Mouse (Mus musculus) left cerebral cortex, adult 8-10 months (tissue): ENCODE results near the gene Stard3. TPM values are rescaled to one million over a fixed set of nuclear protein-coding genes. Genes with fewer than 3 reads are reported as not detected.
A peak's percentile ranks its signal among the peaks of the same experiment; 100 is the strongest.

Experiments
- DNase-seq, 2 experiments: peaks; one replicate each; pipeline ENCODE4 v3.0.0; 2022; ENCODE audit warnings: low spot score in 2 of 2
- total RNA-seq, 4 experiments: library from RNA; stranded (reverse); gene quantifications; 2 replicates each; pipeline ENCODE4 v1.2.4; 2022

Gene Stard3
- total RNA-seq, 4 experiments from 2014 or later, result 35.7 to 40.8 (median 38.3) TPM

DNA sequence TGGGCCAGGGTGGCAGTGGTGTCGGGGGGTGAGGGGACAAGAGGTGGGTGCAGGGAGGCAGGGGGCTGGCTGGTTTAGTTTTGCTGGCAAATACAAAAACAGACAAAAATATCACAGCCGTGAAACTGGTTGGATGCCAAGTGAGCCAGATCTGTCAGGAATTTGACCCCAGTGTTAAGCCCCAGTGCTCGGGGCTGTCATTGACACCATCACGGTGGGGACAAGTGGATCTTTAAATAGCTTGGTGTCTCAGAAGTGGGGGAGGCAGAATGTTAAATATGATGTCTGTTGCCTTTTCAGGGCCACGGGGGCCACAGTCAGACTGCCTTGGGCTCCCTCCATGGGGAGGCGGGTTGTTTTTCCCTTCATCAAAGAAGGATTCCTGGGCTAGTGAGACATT lies 36.1 kb downstream of the Stard3 start:
- no peak for DNase-seq

DNA sequence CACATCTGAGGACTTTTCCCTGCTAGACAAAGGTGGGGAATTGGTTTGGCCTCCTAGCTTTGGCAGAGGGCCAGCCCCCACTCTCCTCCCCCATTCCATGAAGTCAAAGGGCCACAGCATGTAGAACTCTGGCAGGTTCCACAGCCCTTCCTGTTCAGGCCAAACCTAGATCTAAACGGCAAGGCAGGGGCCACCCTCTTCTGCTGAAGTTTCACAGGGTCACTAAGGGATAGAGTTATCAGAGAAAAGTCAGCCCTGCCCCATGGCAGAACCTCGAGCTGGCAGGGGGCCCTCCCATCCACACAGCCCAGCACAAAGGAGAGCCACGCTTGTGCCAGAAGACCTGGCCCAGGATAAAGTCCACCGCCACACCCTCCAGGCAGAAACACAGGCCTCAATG lies 36.9 kb downstream of the Stard3 start:
- no peak for DNase-seq

DNA sequence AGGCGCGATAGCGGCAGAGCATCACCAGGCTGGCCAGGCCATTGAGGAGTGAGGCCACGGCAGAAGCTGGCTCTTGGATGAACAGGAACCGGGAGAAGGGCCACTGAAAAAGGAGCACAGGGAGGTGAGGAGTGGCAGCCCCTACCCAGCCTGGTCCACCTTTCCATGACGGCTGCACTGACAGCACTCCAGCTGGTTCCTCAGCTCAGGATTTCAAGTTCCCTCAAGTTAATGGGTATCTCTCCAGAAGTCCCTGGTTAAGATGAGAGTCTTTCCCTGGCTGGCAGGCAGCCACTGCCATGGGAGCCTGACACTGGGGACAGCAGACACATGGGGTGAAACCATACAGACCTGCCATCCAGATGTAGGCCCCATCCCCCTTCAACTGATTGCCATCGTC lies 39.8 kb downstream of the Stard3 start:
- DNase-seq, result no peak

DNA sequence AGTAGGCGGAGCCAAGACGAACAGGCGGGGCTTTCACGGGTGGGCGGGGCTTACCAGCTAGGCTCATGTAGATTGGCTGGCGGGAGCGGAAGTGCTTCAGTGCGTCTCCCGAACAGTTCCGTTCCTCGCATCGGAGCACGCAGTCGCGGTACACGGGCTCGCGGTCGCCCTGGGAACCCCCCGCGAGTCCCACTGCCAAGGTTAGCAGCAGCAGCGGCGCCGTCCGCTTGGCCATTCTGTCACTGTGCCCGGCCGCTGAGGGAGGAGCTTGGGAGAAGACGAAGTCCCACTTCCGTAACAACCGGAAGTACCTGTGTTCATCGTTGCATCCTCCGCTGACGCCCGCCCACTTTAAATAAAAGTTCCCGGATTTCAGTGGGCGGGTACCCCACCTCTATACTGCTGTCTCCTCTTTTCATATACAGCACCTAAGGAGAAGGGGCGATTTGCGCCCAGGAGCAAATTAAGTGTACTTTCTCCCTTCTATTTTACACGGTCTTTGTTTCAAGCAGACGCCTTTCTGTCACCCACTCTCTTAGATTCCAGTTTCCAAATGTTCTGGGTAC lies 42.1 kb downstream of the Stard3 start, which contains the start of gene Pgap3:
TSS of gene Pgap3 (minus strand) at position 330 of the 566 bp plus-strand sequence.
- peak; percentile 82 to 91 for DNase-seq

DNA sequence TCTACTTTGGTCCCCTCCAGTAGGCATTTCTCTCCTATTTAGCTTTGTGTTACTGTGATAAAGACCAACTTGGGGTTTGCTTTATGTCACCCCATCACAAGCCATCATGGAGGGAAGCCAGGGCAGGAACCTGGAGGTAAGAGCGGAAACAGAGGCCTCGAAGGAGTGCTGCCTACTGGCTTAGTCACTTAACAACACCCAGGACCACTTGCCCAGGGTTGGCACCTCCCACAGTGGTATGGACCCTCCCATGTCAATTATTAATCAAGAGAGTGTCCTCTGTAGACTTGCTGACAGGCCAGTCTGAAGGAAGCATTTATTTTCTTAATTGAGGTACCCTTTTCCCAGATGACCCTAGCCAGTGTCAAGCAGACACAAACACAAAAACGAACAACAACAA lies 42.6 kb downstream of the Stard3 start:
- DNase-seq, result no peak

DNA sequence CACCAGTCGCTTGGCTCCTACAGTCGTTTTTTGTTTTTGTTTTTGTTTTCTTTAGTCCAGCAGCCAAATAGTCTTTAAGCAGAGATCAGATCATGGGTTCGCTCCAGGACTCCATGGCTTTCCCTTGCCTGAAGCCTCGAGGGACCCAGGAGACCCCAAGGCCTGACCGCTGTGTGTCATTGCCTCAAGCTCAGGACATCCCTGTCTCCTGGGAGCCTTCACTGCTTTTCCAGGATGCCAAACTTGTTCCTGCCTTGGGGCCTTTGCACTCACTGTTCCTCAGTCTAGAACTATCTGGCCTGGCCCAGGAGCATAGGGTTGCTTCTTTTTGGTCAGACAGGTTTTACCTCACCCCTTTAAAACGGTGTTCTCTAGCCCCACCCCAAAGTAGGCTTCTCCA lies 48.5 kb downstream of the Stard3 start:
- no peak for DNase-seq

DNA sequence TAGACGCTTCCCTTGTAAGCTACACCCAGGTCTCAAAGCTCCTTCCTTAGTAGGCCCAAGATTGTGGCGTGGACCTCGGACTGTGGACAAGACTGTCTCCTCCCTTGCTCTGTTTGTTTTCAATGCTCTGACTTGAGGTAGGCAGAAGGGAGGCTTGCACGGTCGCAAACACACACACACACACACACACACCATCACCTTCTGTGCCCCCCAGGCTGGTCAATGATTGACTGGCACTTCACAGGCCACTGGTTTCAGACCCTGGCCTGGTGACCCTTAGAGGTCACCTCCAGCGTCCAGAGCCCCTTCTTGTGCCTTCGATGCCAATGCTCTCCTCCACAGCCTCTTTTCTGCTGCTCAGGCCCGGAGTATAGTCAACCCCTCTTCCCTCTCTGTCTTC lies 50.7 kb downstream of the Stard3 start:
- DNase-seq, result no peak

DNA sequence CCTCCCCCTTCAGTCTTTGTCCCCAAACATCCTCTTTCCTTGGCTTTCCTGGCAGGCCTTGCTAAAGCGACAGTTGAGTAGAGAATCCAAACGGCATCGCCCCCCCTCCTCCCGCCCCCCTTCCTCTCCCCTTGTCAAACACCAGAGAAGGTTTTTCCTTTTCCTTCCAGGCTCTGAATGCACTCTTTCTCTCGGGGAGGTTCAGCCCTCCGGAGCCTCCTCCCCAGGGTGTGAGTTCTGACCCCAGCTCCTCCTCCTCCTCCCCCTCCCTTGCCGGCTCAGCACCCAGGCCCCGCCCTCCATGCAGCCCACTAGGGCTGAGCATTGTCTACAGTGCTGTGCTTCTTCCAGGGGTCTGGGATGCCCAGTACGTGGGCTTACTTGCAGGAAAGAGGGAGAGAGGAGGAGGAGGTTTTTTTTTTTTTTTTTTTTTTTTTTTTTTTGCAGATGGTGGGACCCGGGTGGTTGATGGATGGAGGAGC lies 51.2 kb downstream of the Stard3 start:
- no peak for DNase-seq

DNA sequence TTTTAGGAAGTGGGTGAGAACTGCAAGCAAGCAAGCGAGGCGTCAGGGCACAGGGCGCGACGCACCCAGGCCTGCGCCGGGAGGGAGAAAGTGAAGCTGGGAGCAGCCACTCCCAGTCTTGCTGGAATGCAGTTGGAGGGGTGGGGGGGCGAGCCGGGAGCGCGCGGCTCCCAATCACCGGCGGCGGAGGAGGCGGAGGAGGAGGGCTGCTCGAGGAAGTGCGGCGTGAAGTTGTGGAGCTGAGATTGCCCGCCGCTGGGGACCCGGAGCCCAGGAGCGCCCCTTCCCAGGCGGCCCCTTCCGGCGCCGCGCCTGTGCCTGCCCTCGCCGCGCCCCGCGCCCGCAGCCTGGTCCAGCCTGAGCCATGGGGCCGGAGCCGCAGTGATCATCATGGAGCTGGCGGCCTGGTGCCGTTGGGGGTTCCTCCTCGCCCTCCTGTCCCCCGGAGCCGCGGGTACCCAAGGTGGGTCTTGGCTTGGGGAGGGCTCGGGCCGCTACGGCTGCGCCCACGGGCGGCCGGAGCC lies 54.2 kb downstream of the Stard3 start, which contains the start of gene Erbb2:
TSS of gene Erbb2 (plus strand) at position 198 of the 524 bp plus-strand sequence.
- no peak for DNase-seq

DNA sequence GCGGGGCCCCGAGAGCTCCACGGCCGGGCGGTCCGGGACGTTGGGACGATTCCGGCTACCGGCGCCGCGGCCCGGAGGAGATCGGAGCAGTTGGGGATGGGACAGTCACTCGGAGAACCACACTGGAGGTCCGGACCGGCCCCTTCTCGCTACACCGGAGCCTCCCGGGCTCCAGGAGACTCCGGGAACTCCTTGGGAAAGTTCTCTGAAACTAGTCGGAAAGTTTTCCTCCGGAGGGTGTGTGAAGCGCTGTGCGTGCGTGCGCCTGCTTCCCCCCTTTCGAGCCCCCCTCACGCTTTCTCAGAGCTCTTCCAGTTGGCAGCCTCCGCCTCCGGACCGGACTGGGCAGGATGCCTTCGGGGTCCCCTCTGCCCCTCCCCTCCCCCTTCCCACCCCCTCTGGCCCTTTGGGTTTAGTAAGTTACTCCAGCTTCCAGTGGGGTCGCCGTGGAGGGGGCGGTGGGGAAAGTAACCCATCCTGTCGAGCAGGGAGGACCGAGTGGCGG lies 54.7 kb downstream of the Stard3 start:
- DNase-seq, result no peak

DNA sequence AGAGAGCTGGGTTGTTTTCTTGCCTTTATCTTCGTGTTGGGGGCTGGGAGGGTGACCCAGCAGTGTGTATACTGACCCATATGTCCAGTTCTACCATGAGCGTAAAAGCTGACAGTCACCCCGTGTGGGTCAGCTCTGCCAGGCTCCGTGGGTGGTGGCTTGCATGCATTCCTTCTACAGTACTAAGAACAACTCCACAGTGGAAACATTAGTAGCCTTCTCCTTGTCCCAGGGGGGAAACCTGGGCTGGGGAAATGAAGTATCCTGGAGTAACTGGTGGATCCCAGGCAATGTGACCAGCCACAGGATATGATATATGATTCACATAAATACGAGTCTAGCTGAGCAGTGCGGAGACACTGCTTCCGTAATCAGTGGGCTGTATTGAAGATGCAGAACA lies 55.6 kb downstream of the Stard3 start:
- no peak for DNase-seq

DNA sequence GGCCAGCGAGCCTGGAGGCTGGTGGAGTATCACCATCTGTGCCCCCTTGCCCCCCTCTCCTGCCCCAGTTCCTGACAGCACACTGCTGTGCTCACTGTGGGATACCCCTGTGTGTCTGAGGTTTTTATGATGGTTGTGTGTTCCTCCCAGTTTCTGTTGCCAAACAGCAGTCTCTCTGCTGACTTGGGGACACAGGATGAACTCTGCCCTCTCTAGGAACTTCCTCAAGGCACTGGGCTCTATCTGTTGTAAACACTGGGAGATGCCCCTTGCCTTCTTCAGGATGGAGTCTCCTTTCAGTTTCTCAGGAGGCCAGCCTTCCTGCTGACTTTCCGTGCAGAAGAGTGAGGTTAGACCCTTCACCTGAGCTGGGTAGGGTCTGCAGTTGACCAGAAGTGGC lies 56.0 kb downstream of the Stard3 start:
- DNase-seq, result no peak

DNA sequence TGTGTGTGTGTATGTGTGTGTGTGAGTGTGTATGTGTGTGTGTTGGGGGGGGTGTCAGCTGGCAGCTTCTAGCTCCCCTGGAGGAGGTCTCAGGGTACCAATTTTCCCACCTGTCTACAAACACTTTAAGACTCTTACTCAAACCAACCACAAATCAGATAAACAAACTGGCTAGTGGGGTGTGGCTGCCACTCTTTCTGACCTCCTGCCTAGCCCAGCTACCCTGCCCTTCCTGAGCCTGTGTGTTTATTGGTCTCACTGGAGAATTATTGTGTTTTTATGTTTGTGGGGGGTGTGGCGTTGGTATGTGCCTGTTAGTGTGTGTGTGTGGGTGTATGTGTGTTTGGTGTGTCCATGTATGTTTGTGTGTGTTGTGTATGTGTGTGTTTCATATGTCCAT lies 58.9 kb downstream of the Stard3 start:
- no peak for DNase-seq

DNA sequence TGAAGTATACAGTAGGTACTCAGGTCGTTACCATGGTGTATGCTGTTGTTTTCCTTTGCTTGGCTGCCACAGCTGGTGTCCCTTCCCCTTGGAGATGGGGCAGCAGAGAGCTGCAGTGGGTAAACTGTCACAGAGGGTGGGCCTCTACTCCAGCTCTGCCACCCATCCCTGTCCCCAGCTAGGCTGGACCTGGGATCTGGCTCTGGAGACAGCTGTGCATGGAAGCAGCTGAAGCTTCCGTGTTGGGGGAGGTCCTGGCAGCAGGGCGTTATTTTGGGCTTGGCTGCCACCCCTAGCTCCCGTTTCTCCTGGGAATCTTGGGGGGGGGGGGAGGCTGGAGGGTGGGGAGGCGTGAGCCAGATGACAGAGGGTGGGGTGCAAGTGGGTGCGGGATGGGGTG lies 60.1 kb downstream of the Stard3 start:
- no peak for DNase-seq

DNA sequence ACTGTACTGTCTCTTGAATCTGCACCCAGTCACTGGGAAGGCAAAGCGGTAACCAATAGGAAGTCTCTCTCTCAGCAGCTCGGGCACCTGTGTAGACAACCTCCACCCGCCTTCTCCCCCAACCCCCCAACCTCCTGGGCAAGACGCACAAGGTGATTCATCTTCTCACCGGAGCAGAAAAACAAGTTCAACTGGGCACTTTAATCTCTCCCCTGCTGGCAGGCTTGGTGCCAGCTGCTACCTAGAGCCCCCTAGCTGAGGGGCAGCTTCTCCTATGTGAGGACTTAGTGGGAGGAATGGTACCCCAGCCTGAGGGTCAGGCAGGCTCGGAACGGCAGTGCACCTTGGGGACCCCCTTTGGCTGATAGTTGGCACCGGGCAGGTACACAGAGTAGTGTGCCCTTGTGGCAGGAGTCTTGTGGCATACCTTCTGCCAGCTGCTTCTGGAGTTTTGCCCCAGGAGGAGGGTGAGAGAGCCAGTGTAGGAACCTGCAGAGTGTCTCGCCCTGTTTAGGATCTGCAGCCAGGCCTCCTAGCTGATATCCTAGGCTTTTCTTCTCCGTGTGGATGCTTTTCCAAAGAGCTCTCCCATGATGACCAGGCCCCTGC lies 60.9 kb downstream of the Stard3 start:
- DNase-seq, result no peak

DNA sequence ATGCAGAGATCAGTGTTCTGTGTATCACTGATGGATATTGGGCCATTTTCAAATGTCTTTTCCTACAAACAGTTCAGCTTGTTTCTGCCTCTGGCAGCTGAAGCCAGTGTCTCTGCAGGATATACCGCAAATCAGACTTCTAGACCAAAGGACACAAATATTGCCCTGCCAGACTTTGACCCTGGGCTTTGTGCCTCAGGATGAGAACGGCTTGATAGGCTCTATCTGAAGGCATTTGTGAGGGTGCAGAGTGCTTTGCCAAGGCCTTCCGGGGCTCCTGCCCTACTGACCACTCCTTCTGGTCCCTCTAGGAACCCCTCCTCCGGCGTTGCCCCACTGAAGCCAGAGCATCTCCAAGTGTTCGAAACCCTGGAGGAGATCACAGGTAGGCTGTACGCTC lies 68.4 kb downstream of the Stard3 start:
- DNase-seq, result no peak

DNA sequence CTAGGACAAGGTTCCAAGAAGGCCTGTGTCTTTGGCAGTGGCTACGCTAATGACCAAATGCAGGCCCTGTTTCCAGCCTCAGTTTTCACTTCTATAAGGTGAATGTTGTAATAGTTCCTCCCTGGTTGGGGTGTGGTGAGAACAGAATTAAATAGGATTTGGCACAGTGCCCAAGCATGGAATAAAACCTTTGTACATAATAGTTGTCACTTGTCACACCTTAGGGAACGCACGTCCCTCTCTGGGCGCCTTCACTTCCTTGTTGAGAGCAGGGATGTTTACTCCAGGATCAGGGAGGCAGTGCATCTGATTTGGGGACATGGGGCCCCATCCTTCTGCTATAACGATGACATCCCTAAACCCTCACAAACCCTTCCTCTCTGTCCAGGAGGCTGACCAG lies 70.3 kb downstream of the Stard3 start:
- no peak for DNase-seq

Other genes starting within 250 kb of the Stard3 start
- gene Fbxl20, start 208.0 kb upstream of the Stard3 start, total RNA-seq, result 10 to 100 TPM; 33.4 to 37.5 (median 34.9) TPM
- 10 to 100 TPM; 41.3 to 50.8 (median 46.0) TPM for gene Med1, start 165.1 kb upstream of the Stard3 start, total RNA-seq
- 10 to 100 TPM; 36.6 to 42.6 (median 39.3) TPM for gene Cdk12, start 155.3 kb upstream of the Stard3 start, total RNA-seq
- gene Neurod2, start 28.7 kb upstream of the Stard3 start, total RNA-seq, result 10 to 100 TPM; 54.9 to 63.3 (median 60.4) TPM
- 100 to 1,000 TPM; 502 to 655 (median 573) TPM for gene Ppp1r1b, start 10.0 kb upstream of the Stard3 start, total RNA-seq
- 10 to 100 TPM in 2 of 4 experiments, 1 to 10 TPM in 2; 8.2 to 16.6 (median 12.1) TPM for gene Tcap, start 25.4 kb downstream of the Stard3 start, total RNA-seq
- 1 to 10 TPM in 2 of 4 experiments, under 1 TPM in 2; 0.65 to 1.7 (median 0.96) TPM for gene Pnmt, start 28.1 kb downstream of the Stard3 start, total RNA-seq
- 10 to 100 TPM in 2 of 4 experiments, 1 to 10 TPM in 2; 8.5 to 11.1 (median 9.9) TPM for gene Pgap3, start 42.1 kb downstream of the Stard3 start, total RNA-seq
- gene Erbb2, start 54.1 kb downstream of the Stard3 start, total RNA-seq, result 1 to 10 TPM; 2.0 to 2.6 (median 2.3) TPM
- gene Mien1, start 80.6 kb downstream of the Stard3 start, total RNA-seq, result 100 to 1,000 TPM in 2 of 4 experiments, 10 to 100 TPM in 2; 93.7 to 114 (median 102) TPM
- 1 to 10 TPM; 3.6 to 5.1 (median 4.7) TPM for gene Grb7, start 88.0 kb downstream of the Stard3 start, total RNA-seq
- under 1 TPM; 0.23 to 0.76 (median 0.52) TPM for gene Ikzf3, start 187.7 kb downstream of the Stard3 start, total RNA-seq
- gene Zpbp2, start 192.7 kb downstream of the Stard3 start, total RNA-seq, result not detected
- 10 to 100 TPM; 43.6 to 47.0 (median 45.1) TPM for gene Ormdl3, start 229.0 kb downstream of the Stard3 start, total RNA-seq
- not detected for gene Lrrc3c, start 239.9 kb downstream of the Stard3 start, total RNA-seq